Mouse (Mus musculus) myocyte (in vitro differentiated cells): ENCODE results near the gene Adam22. TPM values are rescaled to one million over a fixed set of nuclear protein-coding genes. Genes with fewer than 3 reads are reported as not detected.
"Not testable (repeated sequence)": the region's sequence is repeated elsewhere in the genome, so short reads cannot be mapped to it uniquely, and the experiment has no call there.

Experiments used
- H3K27me3 ChIP-seq: one replicate; pipeline ENCODE4 v1.6.1; 2011; ENCODE audit not compliant: control insufficient read depth, insufficient read depth, insufficient read length
- H3K36me3 ChIP-seq: one replicate; pipeline ENCODE4 v1.6.1; 2011; ENCODE audit not compliant: control insufficient read depth, insufficient read depth
- H3K4me2 ChIP-seq: one replicate; pipeline ENCODE4 v1.6.1; 2011; ENCODE audit warnings: low read depth, control low read depth
- H3K4me3 ChIP-seq: one replicate; pipeline ENCODE4 v1.5.1; 2011; ENCODE audit warnings: mild to moderate bottlenecking, control low read depth, moderate library complexity
- H3K79me2 ChIP-seq: one replicate; pipeline ENCODE4 v1.6.1; 2011; ENCODE audit not compliant: control insufficient read depth, insufficient read depth
- H3ac ChIP-seq: one replicate; pipeline ENCODE4 v1.6.1; 2011; ENCODE audit not compliant: control insufficient read depth, insufficient read length
- CEBPB ChIP-seq: IDR thresholded peaks from 2 replicates; pipeline ENCODE4 v1.6.1; 2011; ENCODE audit warnings: mild to moderate bottlenecking, moderate library complexity; ENCODE audit not compliant: poor library complexity, insufficient read depth, severe bottlenecking
- E2F4 ChIP-seq: IDR thresholded peaks from one replicate; pipeline ENCODE4 v1.6.1; 2011; ENCODE audit warnings: mild to moderate bottlenecking, control low read depth, moderate library complexity; ENCODE audit not compliant: insufficient read depth
- MAX ChIP-seq: IDR thresholded peaks from one replicate; pipeline ENCODE4 v1.6.1; 2011; ENCODE audit warnings: low read depth, mild to moderate bottlenecking, control low read depth
- MYOD1 ChIP-seq, 3 experiments: IDR thresholded peaks; one replicate each; pipeline ENCODE4 v1.6.1; 2011; ENCODE audit warnings: control low read depth in 2 of 3, low read depth in 2 of 3, mild to moderate bottlenecking in 2 of 3, moderate library complexity in 1 of 3; ENCODE audit not compliant: insufficient read length in 2 of 3, control insufficient read depth in 1 of 3
- MYOG ChIP-seq, 3 experiments: IDR thresholded peaks; one replicate each; pipeline ENCODE4 v1.6.1; 2011; ENCODE audit warnings: control low read depth in 2 of 3, low read depth in 2 of 3, mild to moderate bottlenecking in 2 of 3; ENCODE audit not compliant: insufficient read length in 2 of 3, control insufficient read depth in 1 of 3, insufficient read depth in 1 of 3
- POLR2A ChIP-seq: IDR thresholded peaks from one replicate; pipeline ENCODE4 v1.6.1; 2011; ENCODE audit warnings: low read depth, mild to moderate bottlenecking, control low read depth, moderate library complexity; ENCODE audit not compliant: insufficient read length
- POLR2AphosphoS2 ChIP-seq: IDR thresholded peaks from one replicate; pipeline ENCODE4 v1.6.1; 2011; ENCODE audit warnings: low read depth, control low read depth; ENCODE audit not compliant: insufficient read length
- REST ChIP-seq: IDR thresholded peaks from one replicate; pipeline ENCODE4 v1.6.1; 2011; ENCODE audit warnings: mild to moderate bottlenecking, control low read depth, moderate library complexity; ENCODE audit not compliant: insufficient read depth, insufficient read length
- SRF ChIP-seq: IDR thresholded peaks from one replicate; pipeline ENCODE4 v1.6.1; 2011; ENCODE audit warnings: low read depth; ENCODE audit not compliant: control insufficient read depth, insufficient read length
- TCF12 ChIP-seq: IDR thresholded peaks from one replicate; pipeline ENCODE4 v1.6.1; 2011; ENCODE audit warnings: mild to moderate bottlenecking, control low read depth; ENCODE audit not compliant: poor library complexity, insufficient read depth, severe bottlenecking
- TCF3 ChIP-seq: IDR thresholded peaks from one replicate; pipeline ENCODE4 v1.6.1; 2011; ENCODE audit warnings: low read depth, control low read depth; ENCODE audit not compliant: insufficient read length
- USF1 ChIP-seq: IDR thresholded peaks from one replicate; pipeline ENCODE4 v1.6.1; 2011; ENCODE audit warnings: low read depth, mild to moderate bottlenecking, control low read depth, moderate library complexity
- polyA plus RNA-seq: library from polyadenylated mRNA; unstranded; fragments of >200 nt; fragmentation: generic; extraction: Trizol; gene quantifications from one replicate; pipeline ENCODE4 v1.2.1, GENCODE M21; 2012; ENCODE audit warnings: missing spikeins

The Adam22 gene
- polyA plus RNA-seq, 1 experiment = 0.10 TPM

DNA sequence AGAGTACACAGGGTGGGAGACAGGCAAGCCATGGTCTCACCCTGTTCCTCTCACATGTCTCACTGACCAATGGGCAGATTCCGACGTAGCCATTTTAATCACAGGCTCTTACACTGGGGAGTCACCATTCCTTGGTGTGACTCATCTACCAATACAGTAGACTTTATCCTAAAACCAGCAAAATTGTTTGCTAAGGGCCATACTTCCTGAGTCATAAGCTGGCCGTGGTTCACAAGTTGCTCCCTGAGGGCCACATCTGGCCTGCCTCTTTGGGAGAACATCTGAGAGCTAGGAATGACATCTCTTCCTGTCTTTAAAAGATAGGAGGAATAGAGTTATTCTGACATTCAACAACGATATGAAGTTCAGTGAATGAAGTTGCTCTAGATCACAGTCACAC is 314.1 kb downstream of the Adam22 start:
- Histone ChIP-seq H3ac (no peak overlapping the region), H3K36me3 (no peaks in the 10 kb centered on the region), H3K4me2 (peak overlapping the region; percentile 55), H3K79me2 (peaks cover 6% of the 10 kb centered on the region), H3K4me3 (no peak overlapping the region), H3K27me3 (no peaks in the 10 kb centered on the region)
- TF ChIP-seq MAX (no peak), SRF (no peak), MYOD1 (IDR thresholded peaks at IDR 0.05; ENCODE audit: control insufficient read depth in 1 of 3, insufficient read length in 2 of 3, low read depth in 2 of 3) (no peak), TCF12 (no peak), CEBPB (no peak)

DNA sequence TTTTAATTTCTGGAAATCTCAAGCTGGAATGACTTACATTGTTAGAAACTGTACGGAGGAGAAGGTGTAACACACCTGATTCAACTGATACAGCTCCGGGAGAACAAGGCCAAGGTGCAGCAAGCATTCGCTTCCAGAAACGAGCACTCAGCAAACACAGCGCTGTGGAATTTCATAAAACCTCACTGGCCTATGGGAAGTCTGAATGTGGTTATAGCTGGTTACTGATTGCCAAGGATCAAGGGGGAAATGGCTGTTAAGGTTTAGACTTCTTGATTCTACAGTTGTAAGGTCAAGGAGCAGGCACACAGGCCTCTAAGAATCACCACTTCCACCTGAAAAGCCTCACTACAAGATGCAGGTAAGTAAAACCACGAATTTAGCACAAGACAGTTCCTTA is 322.1 kb downstream of the Adam22 start, which contains the start of gene Sri:
TSS of gene Sri (plus strand) at position 224 of the 400 bp plus-strand sequence.
- Histone ChIP-seq H3K4me2 (no peak within 1 kb of the TSS), H3K27me3 (no peaks in the 10 kb centered on the region), H3ac (no peak within 1 kb of the TSS), H3K79me2 (no peaks in the 10 kb centered on the region), H3K36me3 (no peaks in the 10 kb centered on the region), H3K4me3 (no peak within 1 kb of the TSS)
- TF ChIP-seq USF1 (no peak), MAX (no peak), TCF12 (no peak), CEBPB (no peak), MYOD1 (IDR thresholded peaks at IDR 0.05; ENCODE audit: control insufficient read depth in 1 of 3, insufficient read length in 2 of 3, low read depth in 2 of 3) (no peak), MYOG (IDR thresholded peaks at IDR 0.05; ENCODE audit: control insufficient read depth in 1 of 3, insufficient read depth in 1 of 3, insufficient read length in 2 of 3, low read depth in 2 of 3) (no peak), E2F4 (no peak), REST (no peak), SRF (no peak), TCF3 (no peak), POLR2AphosphoS2 (no peak), POLR2A (no peak)

- not testable (repeated sequence) for H3K79me2 ChIP-seq, H3K4me3 ChIP-seq
Observed at GRCm38 (mm10) chr5:8034596-8034995, 333.4 kb downstream of the Adam22 start.

More at GRCm38 (mm10) chr5:8034596-8034995, 333.4 kb downstream of the Adam22 start:
- not testable (repeated sequence) for H3K4me2 ChIP-seq, H3ac ChIP-seq, H3K36me3 ChIP-seq, H3K27me3 ChIP-seq

Other genes starting within 250 kb of the Adam22 start
- 8.3 TPM for gene Dbf4, start 54.6 kb upstream of the Adam22 start, polyA plus RNA-seq
- 4.5 TPM for gene Slc25a40, start 54.7 kb upstream of the Adam22 start, polyA plus RNA-seq